Mouse (Mus musculus) cerebellum, postnatal 25 days (tissue): Measurements from ENCODE around the gene Olfr625-ps1.
"Not testable (repeated sequence)": the region's sequence is repeated elsewhere in the genome, so short reads cannot be mapped to it uniquely, and the experiment has no call there.

Source experiments
- DNase-seq, 2 experiments: peaks; one replicate each; pipeline ENCODE4 v3.0.0; 2021; ENCODE audit warnings: mixed read lengths in 2 of 2

Gene Olfr625-ps1

GRCm38 (mm10) chr7:103682420-103682819 lies at the start of gene Olfr625-ps1:
Gene Olfr625-ps1 (plus strand): TSS chr7:103682720.
- DNase-seq: no peak

DNA sequence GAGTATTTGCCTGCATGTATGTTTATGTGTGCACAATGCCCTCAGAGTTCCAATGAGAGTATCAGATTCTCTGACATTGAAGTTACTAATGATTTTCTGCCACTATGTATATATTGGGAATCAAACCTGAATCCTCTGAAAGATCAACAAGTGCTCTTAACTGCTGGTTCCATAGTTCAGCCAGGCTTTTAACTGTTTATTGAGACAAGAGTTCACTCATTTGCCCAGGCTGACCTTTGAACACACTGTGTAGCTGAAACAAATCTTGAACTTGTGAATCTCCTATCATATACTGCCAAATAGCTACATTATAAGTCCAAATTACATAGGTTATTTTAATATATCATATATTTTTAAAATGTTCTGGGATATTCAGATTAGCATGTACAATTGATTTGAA lies 45.7 kb upstream of the Olfr625-ps1 start:
- no peak for DNase-seq

DNA sequence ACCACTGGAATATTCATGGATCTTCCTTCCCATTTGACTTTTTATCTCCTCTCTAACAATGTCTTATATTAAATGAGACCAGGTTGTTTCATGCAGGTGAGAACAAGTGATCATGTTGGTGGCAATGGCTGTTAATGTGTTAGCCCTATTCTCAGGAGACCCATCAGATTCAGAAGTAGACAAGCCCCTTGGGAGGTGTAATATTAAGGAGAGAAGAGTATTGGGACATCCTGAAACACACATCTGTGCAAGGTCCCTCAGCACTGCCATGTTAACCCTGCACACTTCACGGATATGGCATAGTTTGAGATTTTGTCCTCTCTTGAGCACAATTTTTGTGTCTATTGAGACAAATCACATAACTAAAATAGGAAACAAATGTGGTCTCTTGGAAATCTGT lies 39.9 kb upstream of the Olfr625-ps1 start, which contains the start of gene Olfr622:
Gene Olfr622, minus strand, starts transcription at position 101 of the 400 bp plus-strand sequence.
- no peak for DNase-seq

- DNase-seq: no peak
Observed at GRCm38 (mm10) chr7:103644070-103644469, 38.5 kb upstream of the Olfr625-ps1 start.

- no peak for DNase-seq
Observed at GRCm38 (mm10) chr7:103663598-103663997, 18.9 kb upstream of the Olfr625-ps1 start, which contains the start of gene Olfr623. Gene Olfr623 (minus strand): TSS chr7:103663698.

DNA sequence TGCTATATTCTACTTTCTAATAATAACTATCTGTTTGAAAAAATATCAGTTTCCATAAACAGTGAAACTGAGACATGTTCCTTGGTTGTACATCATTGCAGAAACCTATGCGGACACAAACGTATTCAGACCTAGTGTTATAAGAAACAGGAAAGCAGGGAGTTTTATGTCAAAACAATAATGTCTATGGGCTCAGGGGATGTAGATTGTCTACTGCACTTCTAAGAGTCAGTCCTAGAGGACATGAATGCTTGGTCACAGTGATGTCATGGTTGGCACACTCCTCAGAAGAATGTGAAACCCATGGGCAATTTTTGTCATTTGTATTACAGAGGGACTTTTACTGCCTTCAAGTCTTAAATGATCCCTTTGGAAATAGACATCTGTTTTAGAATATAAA lies 11.4 kb upstream of the Olfr625-ps1 start, which contains the start of gene Olfr624:
Gene Olfr624, minus strand, starts transcription at position 101 of the 400 bp plus-strand sequence.
- DNase-seq: no peak

DNA sequence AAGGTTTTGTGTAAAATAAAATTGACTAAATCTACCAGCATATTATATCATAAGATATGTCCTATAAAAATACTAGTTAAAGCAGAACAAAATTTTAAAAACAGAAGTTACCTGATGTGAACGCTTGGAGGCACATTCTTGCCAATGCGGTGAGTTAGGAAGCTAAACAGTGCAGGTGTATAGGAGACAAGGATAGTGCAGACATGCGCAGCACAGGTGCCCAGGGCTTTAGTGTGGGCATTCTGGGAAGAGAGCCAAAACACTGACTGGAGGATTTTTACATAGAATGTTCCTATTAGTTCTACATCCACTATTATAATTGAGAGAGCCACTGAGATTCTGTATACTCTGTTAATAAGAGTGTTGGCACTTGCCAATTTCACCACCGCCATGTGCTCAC lies 16.9 kb downstream of the Olfr625-ps1 start:
- DNase-seq: no peak

GRCm38 (mm10) chr7:103712024-103712423 lies 29.5 kb downstream of the Olfr625-ps1 start:
- DNase-seq: no peak

DNA sequence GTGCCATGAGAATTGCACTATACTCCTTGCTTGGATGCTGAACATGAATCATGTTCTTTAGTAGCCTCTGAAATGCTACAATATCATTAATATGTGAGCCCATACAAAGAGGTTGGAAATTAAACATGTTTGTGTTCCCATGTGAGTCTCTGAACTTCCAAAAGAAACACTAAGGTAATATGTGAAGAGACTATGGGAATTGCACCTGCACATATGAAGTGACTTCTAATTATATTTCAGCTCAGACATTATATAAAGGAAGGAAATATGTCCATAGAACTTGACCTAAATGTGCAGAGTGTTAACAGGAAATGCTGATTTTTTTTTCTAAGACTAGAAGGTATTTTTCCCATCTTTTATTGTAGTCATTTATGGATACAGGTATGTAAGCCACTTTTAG lies 31.9 kb downstream of the Olfr625-ps1 start, which contains the start of gene Olfr243:
Gene Olfr243, plus strand, starts transcription at position 301 of the 400 bp plus-strand sequence.
- no peak for DNase-seq

- not testable (repeated sequence) for DNase-seq
Observed at GRCm38 (mm10) chr7:103716398-103716797, 33.9 kb downstream of the Olfr625-ps1 start.

DNA sequence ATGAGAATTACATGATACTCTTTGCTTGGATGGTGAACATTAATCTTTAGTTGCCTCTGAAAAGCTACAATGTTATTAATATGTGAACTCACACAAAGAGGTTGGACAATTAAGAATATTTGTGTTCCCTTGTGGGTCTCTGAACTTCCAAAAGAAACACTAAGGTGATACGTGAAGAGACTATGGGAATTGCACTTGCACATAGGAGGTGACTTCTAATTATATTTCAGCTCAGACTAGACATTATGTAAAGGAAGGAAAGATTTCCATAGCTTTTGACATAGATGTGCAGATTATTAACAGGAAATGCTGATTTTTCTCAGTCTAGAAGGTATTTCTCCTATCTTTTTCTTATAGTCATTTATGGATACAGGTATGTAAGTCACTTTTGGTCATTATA lies 47.6 kb downstream of the Olfr625-ps1 start, which contains the start of gene Olfr628:
Gene Olfr628, plus strand, starts transcription at position 301 of the 400 bp plus-strand sequence.
- no peak for DNase-seq
